Mouse (Mus musculus) lung, adult 10 weeks (tissue): ENCODE results near the gene Dyx1c1. TPM values are rescaled to one million over a fixed set of nuclear protein-coding genes. Genes with fewer than 3 reads are reported as not detected.

Source experiments
- polyA plus RNA-seq: library from polyadenylated mRNA; stranded (reverse); fragments of 350-450 nt; fragmentation: Illumina TruSeq; extraction: RNeasy Lipid Tissue Mini Kit (QIAGEN cat#74804); gene quantifications from one replicate; pipeline ENCODE4 v1.2.3, GENCODE M21; 2014; ENCODE audit warnings: low read depth, low replicate concordance; ENCODE audit not compliant: insufficient read depth

The Dyx1c1 gene
- 2.7 TPM for polyA plus RNA-seq

GRCm38 (mm10) chr9:72958521-72959450, at the start of gene Dyx1c1, which contains the start of gene Gm44503:
Gene Dyx1c1 (plus strand): TSS chr9:72958785.
Gene Gm44503 (plus strand): TSS chr9:72958852.

GRCm38 (mm10) chr9:72925021-72925934, 33.3 kb upstream of the Dyx1c1 start, which contains the start of gene Pygo1:
Gene Pygo1 (plus strand): TSS chr9:72925645.

GRCm38 (mm10) chr9:72985250-72986220, 26.9 kb downstream of the Dyx1c1 start, which contains the start of the genes Ccpg1os and Ccpg1:
Gene Ccpg1os (minus strand): TSS chr9:72985382.
Gene Ccpg1 (plus strand): TSS chr9:72985429.

Other genes with a start within 250 kb of the Dyx1c1 start
- 0.03 TPM for gene Prtg, start 151.9 kb upstream of the Dyx1c1 start, polyA plus RNA-seq
- 1.8 TPM for gene Pygo1, start 33.1 kb upstream of the Dyx1c1 start, polyA plus RNA-seq
- not detected for gene Gm44503, start 67 bp downstream of the Dyx1c1 start, polyA plus RNA-seq
- gene Ccpg1os, start 26.6 kb downstream of the Dyx1c1 start, polyA plus RNA-seq = 22.3 TPM
- 65.9 TPM for gene Ccpg1, start 26.6 kb downstream of the Dyx1c1 start, polyA plus RNA-seq
- gene Pigb, start 81.6 kb downstream of the Dyx1c1 start, polyA plus RNA-seq = 2.6 TPM
- gene Rab27a, start 86.1 kb downstream of the Dyx1c1 start, polyA plus RNA-seq = 31.8 TPM
- gene Khdc3, start 143.1 kb downstream of the Dyx1c1 start, polyA plus RNA-seq = 0.27 TPM
- gene Gm20509, start 143.7 kb downstream of the Dyx1c1 start, polyA plus RNA-seq = not detected
- gene Rsl24d1, start 154.6 kb downstream of the Dyx1c1 start, polyA plus RNA-seq = 41.3 TPM